Mouse (Mus musculus): ENCODE measurements at regions not wholly inside any gene's neighbourhood (a gene's known extent, or its start where the extent isn't known, plus 50 kb on each side); places are given as distances from the start of the nearest gene placed in this dataset.

- no peak for DNase-seq
Measured at GRCm38 (mm10) chrX:47726285-47726684, 166.5 kb downstream of the Smarca1 start.

DNA sequence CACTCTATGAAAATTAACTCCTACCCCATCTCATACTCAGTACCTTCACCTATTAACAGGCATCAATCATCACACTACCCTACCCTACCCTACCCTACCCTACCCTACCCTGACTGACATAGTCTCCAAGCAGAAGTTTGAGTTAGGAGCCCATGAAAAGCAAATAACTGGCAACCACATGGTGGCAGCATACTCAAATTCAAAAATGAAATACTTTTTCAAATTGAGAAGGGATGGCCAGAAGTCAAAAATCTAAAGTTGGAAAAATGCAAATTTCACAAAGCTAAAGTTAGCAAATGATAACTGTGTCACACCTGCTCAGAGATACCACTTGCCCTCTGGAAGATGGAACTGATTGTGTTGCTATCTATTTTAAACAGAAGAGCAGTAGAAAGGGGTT lies 189.7 kb downstream of the Smarca1 start:
- DNase-seq: peak; percentile 1

DNA sequence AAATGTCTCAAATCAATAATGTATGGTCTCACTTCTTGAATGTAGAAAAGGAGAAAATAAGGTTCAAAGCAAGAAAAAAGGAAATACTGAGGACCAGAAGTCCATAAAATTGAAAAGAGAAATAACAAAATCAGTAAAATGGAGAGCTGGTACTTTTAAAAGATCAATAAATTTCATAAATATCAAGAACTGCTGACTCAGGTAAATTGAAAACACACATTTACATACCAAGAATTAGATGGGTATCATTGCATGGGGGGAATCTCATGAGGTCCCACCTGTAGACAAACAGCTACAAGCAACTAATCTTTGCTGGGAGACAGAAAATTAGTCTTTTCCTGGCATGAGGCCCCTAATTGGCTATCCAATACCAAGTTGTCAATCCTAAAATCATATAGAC lies 224.0 kb downstream of the Smarca1 start:
- DNase-seq: no peak

DNA sequence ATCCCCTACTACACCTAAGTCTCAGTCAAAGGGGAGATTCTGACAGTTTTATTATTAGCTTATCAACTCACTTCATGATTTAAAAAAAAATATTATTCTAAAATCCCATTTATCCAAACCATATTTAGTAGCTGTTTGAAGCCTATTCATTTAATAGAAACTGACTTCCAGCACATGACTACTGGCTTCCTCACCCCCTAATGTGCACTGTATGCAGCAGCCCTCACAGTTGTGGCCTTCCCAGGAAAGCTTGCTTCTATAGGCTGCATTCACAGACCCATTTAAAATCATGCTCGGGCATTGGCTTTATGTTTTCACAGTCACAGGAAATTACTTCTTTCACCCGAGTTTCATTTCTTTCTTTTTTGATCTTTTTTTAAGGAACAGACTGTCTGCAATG lies 246.3 kb downstream of the Smarca1 start:
- DNase-seq: no peak

DNA sequence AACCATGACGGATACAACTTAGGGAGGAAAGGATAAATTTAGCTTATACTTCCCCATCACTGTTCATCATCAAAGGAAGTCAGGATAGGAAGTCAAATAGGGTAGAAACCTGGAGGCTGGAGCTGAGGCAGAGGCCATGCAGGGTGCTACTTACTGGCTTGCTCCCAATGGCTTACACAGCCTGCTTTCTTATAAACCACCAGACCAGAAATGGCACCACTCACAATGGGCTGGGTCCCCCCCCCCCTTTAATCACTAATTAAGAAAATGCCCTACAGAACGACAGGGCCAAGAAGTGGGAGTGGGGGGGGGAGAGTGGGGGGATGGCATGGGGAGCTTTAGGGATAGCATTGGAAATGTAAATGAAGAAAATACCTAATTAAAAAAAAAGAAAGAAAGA lies 251.6 kb downstream of the Smarca1 start:
- DNase-seq: no peak

GRCm38 (mm10) chrX:47638831-47639316 lies 253.9 kb downstream of the Smarca1 start:
- DNase-seq: peak; percentile 0

DNA sequence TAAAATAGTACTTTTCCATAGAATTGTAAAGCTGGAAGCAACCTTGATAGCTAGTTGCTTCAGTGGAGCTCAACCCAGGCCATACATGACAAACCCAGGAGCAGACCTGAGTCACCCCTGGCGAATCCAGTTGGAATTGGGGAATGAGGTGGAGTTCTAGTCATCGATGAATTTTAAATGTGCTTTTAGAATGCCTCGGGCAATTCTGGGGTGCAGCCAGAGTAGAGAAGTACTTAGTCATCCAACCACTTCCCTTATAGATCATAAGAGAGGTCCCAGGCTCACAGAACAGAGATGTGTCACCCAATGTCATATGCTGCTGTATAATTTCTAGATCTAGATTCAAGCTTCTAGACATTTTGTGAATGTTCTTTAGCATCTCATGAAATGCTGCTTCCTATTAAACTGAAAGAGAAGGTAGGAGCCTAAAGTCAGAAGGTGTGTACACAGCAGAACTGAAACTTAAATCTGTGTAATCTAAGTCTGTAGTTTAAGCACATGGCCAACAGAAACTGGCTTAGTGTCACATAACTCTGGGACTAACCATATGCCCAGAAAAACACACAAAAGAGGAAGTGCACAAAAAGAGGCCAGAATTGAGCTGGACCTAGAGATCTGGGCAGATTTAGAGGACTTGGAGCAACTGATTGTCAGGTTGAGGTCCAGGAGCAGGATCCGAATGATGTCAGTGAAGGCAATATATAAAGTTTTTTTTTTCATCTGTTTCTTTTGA lies 269.7 kb downstream of the Smarca1 start:
- no peak for DNase-seq

- DNase-seq: no peak
Measured at GRCm38 (mm10) chrX:47612364-47612763, 280.4 kb downstream of the Smarca1 start.
